8 mouse cellular contexts compared by ENCODE assay signal in genomic region chr5:107359395-107360053, GRCm38 (mm10). TPM values are rescaled to one million over a fixed set of nuclear protein-coding genes. Genes with fewer than 3 reads are reported as not detected.
DNase-seq lines count a peak whose midpoint lies in the region; ATAC-seq lines count a peak whose summit lies in the region.

No protein-coding gene starts in this region.

- 0% methylated on average over 40 of the region's 40 CpGs for WGBS in intestine, embryonic 14.5 days

- H3K9ac ChIP-seq in intestine, embryonic 14.5 days (ENCODE audit: low read length) = peak overlapping the region; percentile 45

- H3K4me1 ChIP-seq in intestine, embryonic 14.5 days (replicated peaks; ENCODE audit: control insufficient read depth, insufficient read depth, low read length) = peaks cover 6% of the 10 kb centered on the region; the same call in 1 of the 2 replicates

- H3K27me3 ChIP-seq in intestine, embryonic 14.5 days (replicated peaks; ENCODE audit: control insufficient read depth, insufficient read depth, low read length) = no peaks in the 10 kb centered on the region

- H3K36me3 ChIP-seq in intestine, embryonic 14.5 days (ENCODE audit: control insufficient read depth, insufficient read depth, low read length) = no peaks in the 10 kb centered on the region

- ATAC-seq in intestine, embryonic 14.5 days (replicated peaks; ENCODE audit: low FRiP score, low TSS enrichment, low read depth) = peak; percentile 98

- no peaks in the 10 kb centered on the region for H3K9me3 ChIP-seq in intestine, embryonic 14.5 days (ENCODE audit: control insufficient read depth, low read length)

- intact Hi-C loops in left cerebral cortex, postnatal 14 days (cut with DNase I) = no loop called here

- peak overlapping the region; percentile 43 for H3K27ac ChIP-seq in intestine, embryonic 14.5 days (ENCODE audit: low read depth)

- H3K4me3 ChIP-seq in intestine, embryonic 14.5 days (ENCODE audit: low read depth, low read length) = peak overlapping the region; percentile 48

- peak; percentile 84 to 86 for DNase-seq in adrenal gland, adult 18-20 months (ENCODE audit: low spot score in 2 of 2)
- peak; percentile 91 for DNase-seq in embryo, embryonic 11 days
- peak; percentile 89 for DNase-seq in gastrocnemius, postnatal 25 days
- DNase-seq in intestine, embryonic 14.5 days (ENCODE audit: low spot score) = peak; percentile 97
- DNase-seq in left cerebral cortex, postnatal 14 days (ENCODE audit: low spot score in 2 of 2) = peak; percentile 83 to 84
- DNase-seq in mesoderm, embryonic 11.5 days (ENCODE audit: low read depth, low spot score) = peak; percentile 88
- DNase-seq in right cerebral cortex, postnatal 36 days (ENCODE audit: low spot score in 2 of 2) = peak; percentile 78 to 82
- DNase-seq in yolk sac, embryonic 10.5 days (ENCODE audit: low spot score) = peak; percentile 95

- H3K4me2 ChIP-seq in intestine, embryonic 14.5 days (ENCODE audit: low read length) = peak overlapping the region; percentile 59

RNA-seq across cellular contexts. Expression of gene Brdt, which starts 28.6 kb away (rescaled TPM):
- 1 to 10 TPM; 2.1 to 2.5 TPM for total RNA-seq in adrenal gland, adult 18-20 months (2021)
- 1 to 10 TPM; 2.3 to 2.4 TPM for total RNA-seq in gastrocnemius, postnatal 25 days (2021)
- polyA plus RNA-seq in intestine, embryonic 14.5 days (2014; fragmentation: Nextera tagmentation; extraction: Ambion mirVana) = 1.6 and 1.7 TPM in 2 replicates
- total RNA-seq in left cerebral cortex, postnatal 14 days (2021) = 10 to 100 TPM; 13.1 to 15.0 TPM

RNA-seq across cellular contexts. Expression of gene Ephx4, which starts 43.0 kb away (rescaled TPM):
- 1 to 10 TPM; 1.0 to 1.2 TPM for total RNA-seq in adrenal gland, adult 18-20 months (2021)
- total RNA-seq in gastrocnemius, postnatal 25 days (2021) = under 1 TPM; 0.64 to 0.75 TPM
- polyA plus RNA-seq in intestine, embryonic 14.5 days (2014; fragmentation: Nextera tagmentation; extraction: Ambion mirVana) = 0.55 and 0.93 TPM in 2 replicates
- total RNA-seq in left cerebral cortex, postnatal 14 days (2021) = 10 to 100 TPM; 71.7 to 76.4 TPM

Comparison
In these comparisons a context has a peak if more than half of its experiments do, and no peak if none do; other contexts are left out.
1. Peak in every context shown above with its lines: DNase-seq, ATAC-seq, H3K4me3 ChIP-seq and H3K27ac ChIP-seq.
2. RNA of gene Brdt, which starts 28.6 kb away (total RNA-seq): 13.1 to 15.0 TPM in left cerebral cortex, postnatal 14 days; 2.1 to 2.5 TPM in adrenal gland, adult 18-20 months and 2.3 to 2.4 TPM in gastrocnemius, postnatal 25 days; every median in the first group is over 4 times any median in the second.
3. RNA of gene Ephx4, which starts 43.0 kb away (total RNA-seq): 71.7 to 76.4 TPM in left cerebral cortex, postnatal 14 days; 1.0 to 1.2 TPM in adrenal gland, adult 18-20 months and 0.64 to 0.75 TPM in gastrocnemius, postnatal 25 days; every median in the first group is over 10 times any median in the second.